Mouse (Mus musculus) hindbrain, embryonic 15.5 days (tissue): ENCODE measurements around the gene Tmem132d. TPM values are rescaled to one million over a fixed set of nuclear protein-coding genes. Genes with fewer than 3 reads are reported as not detected.

Experiments
- polyA plus RNA-seq: library from polyadenylated mRNA; unstranded; fragments of >200 nt; fragmentation: Nextera tagmentation; extraction: Ambion mirVana; gene quantifications from 2 replicates; pipeline ENCODE4 v1.2.1, GENCODE M21; 2015

Gene Tmem132d
- polyA plus RNA-seq, 1 experiment from 2014 or later, result 6.3 TPM

Other genes with a start within 250 kb of the Tmem132d start
- 4.4 and 5.8 TPM in 2 replicates for gene Fzd10, start 167.8 kb upstream of the Tmem132d start, polyA plus RNA-seq